Mouse (Mus musculus) CD4-positive naive resting alpha-beta T cell, adult 76 days (primary cell): Measurements from ENCODE around the gene Gm10073. TPM values are rescaled to one million over a fixed set of nuclear protein-coding genes. Genes with fewer than 3 reads are reported as not detected.

Experiments used
- total RNA-seq: library from RNA; stranded (reverse); gene quantifications from one replicate; pipeline ENCODE4 v1.2.4, GENCODE M21; 2023

Gene Gm10073
- total RNA-seq: 147 TPM

GRCm38 (mm10) chr8:106573168-106573567, at the start of gene Gm10073:
Gene Gm10073 (minus strand): TSS chr8:106573461.

GRCm38 (mm10) chr8:106603131-106603819, 30.0 kb upstream of the Gm10073 start, which contains the start of gene Cdh1:
Gene Cdh1 (plus strand): TSS chr8:106603351.

Other genes starting within 250 kb of the Gm10073 start
- gene Smpd3, start 235.5 kb downstream of the Gm10073 start, total RNA-seq: 0.32 TPM
- 5.9 TPM for gene Zfp90, start 158.1 kb downstream of the Gm10073 start, total RNA-seq
- not detected for gene 6030452D12Rik, start 72.9 kb downstream of the Gm10073 start, total RNA-seq
- gene Cdh3, start 62.6 kb downstream of the Gm10073 start, total RNA-seq: not detected
- 1.8 TPM for gene Cdh1, start 29.9 kb upstream of the Gm10073 start, total RNA-seq
- 20.6 TPM for gene Tango6, start 109.6 kb upstream of the Gm10073 start, total RNA-seq